Mouse (Mus musculus): ENCODE measurements around the gene Orc5.

Orc5 gene

DNA sequence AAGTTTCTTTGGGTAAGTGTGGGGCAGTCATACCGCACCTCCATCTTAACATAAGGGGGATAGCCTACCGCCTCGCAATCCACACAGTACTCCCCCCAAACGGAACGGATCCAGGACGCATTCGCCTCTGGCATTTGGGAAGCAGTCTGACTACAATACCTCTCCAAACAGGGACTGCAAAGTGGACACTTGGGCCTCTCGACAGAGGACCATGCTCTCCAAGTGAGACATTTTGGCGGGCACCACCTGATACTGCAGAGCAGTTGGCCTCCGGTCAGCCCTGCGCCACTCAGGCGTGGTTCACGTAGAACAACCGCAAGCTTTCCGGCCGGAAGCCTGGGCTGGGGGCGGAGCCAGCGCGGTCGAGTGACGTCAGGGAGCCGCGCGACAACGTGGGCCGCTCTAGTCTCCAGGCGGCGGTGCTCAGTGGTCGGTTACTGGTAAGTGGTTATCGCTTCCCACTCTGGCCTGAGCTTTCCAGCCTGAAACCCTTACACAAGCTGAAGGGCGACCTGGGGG, at the start of gene Orc5:
Gene Orc5, minus strand, starts transcription at position 397 of the 519 bp plus-strand sequence.
- peak; percentile 64 for DNase-seq (ENCODE audit: low spot score)

GRCm38 (mm10) chr5:22596981-22597380, 46.8 kb upstream of the Orc5 start:
- DNase-seq (ENCODE audit: low spot score): no peak

GRCm38 (mm10) chr5:22589370-22589966, 39.2 kb upstream of the Orc5 start:
- DNase-seq (ENCODE audit: low spot score): no peak

- DNase-seq (ENCODE audit: low spot score): no peak
Observed at GRCm38 (mm10) chr5:22587492-22587891, 37.3 kb upstream of the Orc5 start.

DNA sequence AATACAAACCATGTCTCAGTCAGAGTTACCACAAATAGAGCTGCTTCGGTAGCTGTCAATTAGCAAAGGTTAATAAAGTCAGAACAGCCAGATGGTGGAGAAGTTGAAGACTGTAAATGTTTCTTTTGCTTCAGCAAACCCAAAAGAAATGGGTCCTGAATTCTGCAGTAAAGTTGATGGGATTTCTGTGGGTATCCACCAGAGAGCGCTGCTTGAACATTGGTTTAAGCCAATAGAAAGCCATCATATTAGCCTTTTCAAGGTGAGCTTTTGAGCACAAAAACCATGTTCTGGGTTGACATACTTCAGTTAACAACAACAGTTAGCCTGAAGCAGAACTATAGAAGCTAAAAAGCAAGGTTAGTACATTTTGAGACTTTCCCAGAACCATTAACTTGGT, 34.3 kb upstream of the Orc5 start:
- DNase-seq (ENCODE audit: low spot score): no peak

DNA sequence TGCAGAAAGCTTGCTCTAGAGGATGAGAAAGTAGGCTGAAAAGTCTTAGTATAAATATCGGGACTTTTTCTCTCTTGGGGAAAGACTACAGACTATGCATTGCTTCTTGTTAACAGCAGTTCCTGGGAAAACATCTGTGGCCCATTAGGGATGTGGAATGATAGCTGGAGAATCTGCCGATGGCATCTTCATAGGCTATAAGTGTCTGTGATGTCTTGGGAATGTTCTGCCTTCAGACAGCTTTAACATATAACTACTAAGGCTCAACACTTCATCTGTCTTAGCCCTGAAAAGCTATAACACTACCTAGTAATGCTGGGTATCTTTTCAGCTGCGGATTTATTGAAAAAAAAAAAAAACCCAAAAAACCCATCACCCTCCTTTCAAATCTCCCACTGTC, 27.8 kb upstream of the Orc5 start:
- DNase-seq (ENCODE audit: low spot score): no peak

GRCm38 (mm10) chr5:22574751-22575150, 24.5 kb upstream of the Orc5 start:
- DNase-seq (ENCODE audit: low spot score): no peak

- DNase-seq (ENCODE audit: low spot score): no peak
Observed at GRCm38 (mm10) chr5:22574161-22574560, 23.9 kb upstream of the Orc5 start.

- DNase-seq (ENCODE audit: low spot score): no peak
Observed at GRCm38 (mm10) chr5:22573696-22574095, 23.5 kb upstream of the Orc5 start.

GRCm38 (mm10) chr5:22572881-22573280, 22.7 kb upstream of the Orc5 start:
- no peak for DNase-seq (ENCODE audit: low spot score)

DNA sequence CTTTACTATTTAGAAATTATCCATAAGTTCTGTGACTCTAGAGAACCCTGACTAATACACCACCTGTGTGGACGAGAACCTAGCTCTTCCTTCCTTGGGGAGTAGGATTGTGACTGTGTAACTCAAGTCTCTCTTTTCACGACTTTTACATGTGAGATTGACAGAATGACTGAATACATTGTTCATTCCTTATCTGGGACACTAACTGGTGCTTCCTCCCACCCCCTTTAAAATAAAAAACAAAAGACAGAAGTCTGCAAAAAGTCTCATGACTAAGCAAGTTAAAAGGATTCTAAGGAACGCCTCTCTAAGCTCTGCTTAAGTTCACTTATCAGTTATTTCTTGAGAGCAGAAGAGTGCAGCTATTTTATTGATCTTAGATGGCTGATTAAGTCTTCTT, 22.2 kb upstream of the Orc5 start:
- DNase-seq (ENCODE audit: low spot score): no peak

- DNase-seq (ENCODE audit: low spot score): no peak
Observed at GRCm38 (mm10) chr5:22565708-22566107, 15.5 kb upstream of the Orc5 start.

DNA sequence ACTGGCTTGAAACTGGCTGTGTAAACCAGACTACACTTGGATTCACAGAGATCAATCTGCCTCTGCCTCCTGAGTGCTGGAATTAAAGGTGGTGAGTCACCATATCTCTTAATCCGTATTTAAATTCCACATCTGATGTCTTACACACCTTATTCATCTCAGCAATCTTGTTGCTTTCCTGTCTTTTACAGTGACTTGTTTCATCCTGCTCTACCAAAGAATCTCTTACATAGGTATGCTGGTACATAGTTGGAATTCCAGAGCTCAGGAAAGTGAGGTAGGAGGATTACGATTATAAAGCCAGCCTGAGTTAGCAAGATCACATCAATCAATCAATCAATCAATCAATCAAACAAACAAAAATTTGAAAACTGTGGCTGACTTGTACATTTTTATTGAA, 9.6 kb upstream of the Orc5 start:
- DNase-seq (ENCODE audit: low spot score): no peak

- DNase-seq (ENCODE audit: low spot score): no peak
Observed at GRCm38 (mm10) chr5:22557491-22558113, 7.4 kb upstream of the Orc5 start.

GRCm38 (mm10) chr5:22556713-22557112, 6.5 kb upstream of the Orc5 start:
- no peak for DNase-seq (ENCODE audit: low spot score)

DNA sequence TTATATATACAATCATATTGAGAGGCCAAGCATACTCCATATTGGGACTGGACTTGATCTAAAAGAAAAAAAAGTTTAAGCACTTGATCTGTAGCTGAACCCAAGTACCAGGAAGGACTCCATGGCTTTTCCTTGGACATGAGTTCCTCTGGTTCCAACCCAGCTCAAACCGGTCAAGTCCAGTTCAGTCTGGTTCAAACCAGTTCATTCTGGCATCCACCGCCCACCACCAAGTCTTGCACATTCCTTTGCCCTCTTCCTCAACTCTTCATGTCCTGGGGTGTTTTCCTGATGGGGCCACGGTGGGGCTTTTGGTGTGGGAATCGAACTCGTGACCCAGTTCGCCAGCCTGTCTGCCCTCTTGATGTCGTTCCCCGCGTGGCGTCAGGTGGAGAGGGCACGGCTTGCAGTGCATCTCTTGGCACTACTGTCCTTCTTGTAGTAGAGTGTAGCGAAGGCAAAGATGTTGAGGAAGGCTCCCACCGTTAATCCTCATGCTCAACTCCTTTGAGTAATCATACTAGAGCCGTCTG, 2.1 kb upstream of the Orc5 start:
- DNase-seq (ENCODE audit: low spot score): no peak

- DNase-seq (ENCODE audit: low spot score): no peak
Observed at GRCm38 (mm10) chr5:22549366-22550032, 730 bp downstream of the Orc5 start.

DNA sequence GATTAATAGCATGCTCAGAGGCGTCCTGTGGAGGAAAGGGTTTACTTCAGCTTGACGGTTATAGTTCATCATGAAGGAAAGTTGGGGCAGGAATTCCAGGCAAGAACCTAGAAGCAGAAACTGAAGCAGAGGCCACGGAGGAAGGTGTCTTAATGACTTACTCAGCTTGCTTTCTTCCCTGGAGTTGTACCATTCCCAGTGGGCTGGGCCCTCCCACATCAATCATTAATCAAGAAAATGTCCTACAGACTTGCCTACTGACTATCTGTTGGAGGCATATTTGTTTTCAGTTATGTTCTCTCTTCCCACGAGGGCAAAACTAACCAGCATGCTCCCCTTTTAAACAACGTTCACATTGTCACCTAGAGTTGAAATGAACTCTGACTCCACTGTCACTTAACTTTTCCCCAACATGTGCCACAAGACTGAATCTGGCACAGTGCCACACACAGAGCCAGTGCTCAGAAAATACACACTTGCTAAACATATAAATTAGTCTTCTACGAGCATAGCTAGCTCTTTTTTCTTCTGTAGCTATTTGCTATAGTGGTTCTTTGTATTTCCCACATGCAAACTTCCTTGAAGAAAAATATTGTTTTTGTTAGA, 1.6 kb downstream of the Orc5 start:
- DNase-seq (ENCODE audit: low spot score): no peak

GRCm38 (mm10) chr5:22546536-22546935, 3.7 kb downstream of the Orc5 start:
- no peak for DNase-seq (ENCODE audit: low spot score)

DNA sequence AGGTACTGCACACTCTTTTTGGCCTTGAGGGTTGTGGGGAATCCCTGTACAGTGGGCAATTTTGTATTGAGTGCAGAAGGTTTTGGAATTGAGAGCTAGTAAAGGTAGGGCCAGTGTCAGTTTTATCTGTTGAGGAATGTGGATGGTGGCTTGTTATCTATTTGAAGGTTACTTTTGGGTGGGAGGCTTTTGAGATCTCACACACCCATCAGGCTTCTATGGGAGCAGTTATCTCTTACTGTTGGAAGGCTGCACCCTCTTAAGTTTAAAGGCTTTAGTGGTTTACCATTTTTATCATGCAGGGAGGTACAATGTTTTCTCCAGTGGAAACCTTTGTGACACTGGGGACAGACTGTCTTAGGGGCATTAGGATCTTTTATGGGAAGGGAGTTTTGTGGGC, 4.9 kb downstream of the Orc5 start:
- no peak for DNase-seq (ENCODE audit: low spot score)

DNA sequence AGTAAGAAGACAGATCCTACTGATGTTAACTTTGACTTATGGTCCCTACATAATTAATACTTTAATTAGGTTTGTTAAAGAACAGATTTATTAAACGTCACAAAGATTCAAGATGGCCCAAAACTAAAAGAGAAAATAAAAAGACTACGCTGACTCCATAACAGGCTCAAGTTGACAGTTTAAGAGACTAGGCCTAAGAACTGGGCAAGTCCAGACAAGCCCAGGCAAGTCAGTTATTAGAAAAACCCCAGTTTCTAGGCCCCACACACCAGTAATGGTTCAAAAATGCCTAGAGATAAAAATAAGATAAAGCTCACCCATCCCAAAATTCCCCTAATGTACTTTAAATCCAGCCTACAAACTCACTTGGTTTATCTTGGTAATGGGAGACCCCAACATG, 7.6 kb downstream of the Orc5 start:
- DNase-seq (ENCODE audit: low spot score): no peak

- DNase-seq (ENCODE audit: low spot score): no peak
Observed at GRCm38 (mm10) chr5:22538996-22539600, 11.1 kb downstream of the Orc5 start.
